Mouse (Mus musculus): ENCODE measurements around the gene Gm20772.
"Not testable (repeated sequence)": the region's sequence is repeated elsewhere in the genome, so short reads cannot be mapped to it uniquely, and the experiment has no call there.

Gene Gm20772

GRCm38 (mm10) chrY:17874441-17874840 is at the start of gene Gm20772, which contains the start of gene Gm20831:
TSS of gene Gm20772 (plus strand) at chrY:17874741.
TSS of gene Gm20831 (plus strand) at chrY:17874741.
- DNase-seq = not testable (repeated sequence)

DNA sequence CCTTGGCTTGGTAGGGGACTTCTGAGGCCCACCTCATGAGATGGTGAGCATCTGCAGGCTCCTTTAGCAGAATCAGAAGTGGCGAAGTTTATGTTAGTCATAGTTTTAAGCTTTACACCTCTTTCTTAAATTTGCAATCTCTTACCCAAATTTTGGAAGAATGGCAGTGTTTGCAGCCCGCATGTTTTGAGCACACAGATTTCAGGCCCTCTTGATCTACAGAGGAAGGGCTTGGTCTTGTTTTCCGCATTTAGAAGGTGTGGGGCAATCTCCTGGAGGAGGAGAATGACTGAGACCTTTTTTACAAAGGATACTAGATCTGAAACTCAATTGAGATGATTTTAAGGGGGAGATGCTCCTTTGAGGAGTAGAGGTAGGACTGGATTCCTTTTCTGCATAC is 28.4 kb upstream of the Gm20772 start, which contains the start of gene Gm21904:
Gene Gm21904, minus strand, starts transcription at position 101 of the 400 bp plus-strand sequence.
- not testable (repeated sequence) for DNase-seq
